Mouse (Mus musculus) frontal cortex, adult (tissue): ENCODE data around the gene Pabpc4.

Experiments
- ATAC-seq: cut with Nextera tagmentation; 2 replicates; pipeline ENCODE4 v1.9.2; 2017; ENCODE audit warnings: mild to moderate bottlenecking, moderate library complexity, mixed read lengths; ENCODE audit not compliant: low TSS enrichment

Pabpc4 gene

DNA sequence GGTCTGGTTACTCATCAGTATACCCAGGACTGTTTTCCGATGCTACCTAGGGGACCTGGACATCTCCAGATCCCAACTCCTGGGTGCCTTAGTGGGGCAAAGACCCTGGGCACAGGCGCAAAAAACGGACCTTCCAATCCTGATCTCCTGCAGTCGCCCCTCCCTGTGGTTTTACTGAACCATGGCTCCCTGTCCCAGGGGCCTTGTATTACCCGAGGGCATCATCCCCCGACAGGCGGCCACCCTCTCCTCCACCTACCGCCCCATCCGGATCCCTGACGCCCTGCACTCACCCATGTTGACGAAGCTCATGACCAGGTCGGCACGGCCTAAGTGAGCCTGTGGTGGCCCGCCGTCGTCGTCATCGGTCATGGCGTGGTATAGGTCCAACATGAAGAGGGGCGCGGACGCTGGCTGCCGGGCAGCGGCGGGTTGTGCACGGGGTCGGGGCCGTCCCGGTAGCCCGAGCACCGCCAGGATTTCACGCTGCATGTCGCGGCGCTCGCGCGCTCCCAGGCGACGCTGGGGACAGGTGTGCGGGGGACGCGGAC lies 80.0 kb downstream of the Pabpc4 start:
- no peak for ATAC-seq

DNA sequence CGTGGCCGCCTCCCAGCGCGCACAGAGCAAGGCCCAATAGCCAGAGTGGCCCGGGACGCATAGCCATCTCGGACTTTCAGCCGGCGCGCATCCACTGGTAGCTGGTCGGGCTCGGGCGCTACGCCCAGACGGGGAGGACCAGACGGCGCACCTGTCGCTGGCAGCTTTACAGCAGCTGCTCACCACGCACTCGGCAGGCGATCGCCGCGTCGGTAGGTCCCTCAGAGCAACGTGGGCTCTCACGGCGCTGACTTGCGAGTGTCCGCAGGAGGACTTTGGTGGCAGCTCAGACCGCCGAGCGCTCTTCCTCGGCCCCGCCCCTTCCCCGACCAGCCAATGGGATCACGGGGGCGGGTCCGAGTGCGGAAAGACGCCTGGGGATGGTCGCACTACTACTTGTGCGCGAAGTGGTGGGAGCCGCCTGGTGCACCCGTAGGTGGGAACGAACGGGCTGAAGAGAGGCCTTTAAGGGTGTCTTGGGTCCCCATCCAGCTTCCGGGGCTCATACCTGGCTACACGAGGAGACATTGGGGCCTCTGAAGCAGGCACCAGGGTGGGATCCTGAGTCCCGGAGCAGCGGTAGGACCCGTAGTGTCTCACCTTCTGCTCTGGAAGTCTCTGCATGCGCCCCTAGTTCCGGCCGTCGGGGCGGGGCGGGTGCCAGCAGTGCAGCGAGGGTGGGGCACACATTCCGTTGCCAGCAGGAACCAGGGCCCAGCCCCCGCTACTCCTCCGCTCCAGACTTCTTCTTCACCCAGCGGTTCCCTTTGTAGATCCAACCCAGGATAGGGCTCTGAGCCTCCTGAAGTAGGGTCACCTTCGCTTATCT lies 80.7 kb downstream of the Pabpc4 start, which contains the start of gene Bmp8a:
Bmp8a (minus strand) TSS at position 611 of the 829 bp plus-strand sequence.
- ATAC-seq, result 0 out of 2 replicates have a peak, but pooled peaks have one; percentile 4

DNA sequence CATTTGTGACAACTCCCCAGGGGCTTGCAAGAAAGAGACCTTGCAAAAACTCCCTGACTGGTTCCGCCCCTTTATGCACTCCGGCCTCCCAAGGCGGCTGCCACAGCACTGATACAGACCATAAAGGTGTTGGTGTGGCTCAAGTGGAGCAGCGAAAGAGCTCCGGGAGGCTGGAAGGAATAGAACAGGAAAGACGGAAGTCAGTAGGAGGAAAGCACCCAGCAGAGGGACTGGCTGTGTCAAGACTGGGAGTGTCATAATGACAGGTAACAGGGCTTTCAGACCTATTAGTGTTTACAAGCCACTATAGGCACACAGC lies 81.3 kb downstream of the Pabpc4 start:
- ATAC-seq, result no peak
